Mouse (Mus musculus) urinary bladder, adult 2 months (tissue): ENCODE data around the gene Scaper. TPM values are rescaled to one million over a fixed set of nuclear protein-coding genes. Genes with fewer than 3 reads are reported as not detected.

Source experiments
- DNase-seq: peaks from one replicate; pipeline ENCODE4 v3.0.0; 2022; ENCODE audit warnings: low spot score
- polyA plus RNA-seq: library from polyadenylated mRNA; depleted of rRNA; stranded (reverse); fragments of >200 nt; gene quantifications from 2 replicates; pipeline ENCODE4 v1.2.3, GENCODE M21; 2012

The Scaper gene
- polyA plus RNA-seq, 1 experiment: 5.2 TPM

GRCm38 (mm10) chr9:55608701-55609531 is 329.0 kb downstream of the Scaper start:
- DNase-seq: no peak

GRCm38 (mm10) chr9:55598594-55598993 is 339.3 kb downstream of the Scaper start:
- no peak for DNase-seq

DNA sequence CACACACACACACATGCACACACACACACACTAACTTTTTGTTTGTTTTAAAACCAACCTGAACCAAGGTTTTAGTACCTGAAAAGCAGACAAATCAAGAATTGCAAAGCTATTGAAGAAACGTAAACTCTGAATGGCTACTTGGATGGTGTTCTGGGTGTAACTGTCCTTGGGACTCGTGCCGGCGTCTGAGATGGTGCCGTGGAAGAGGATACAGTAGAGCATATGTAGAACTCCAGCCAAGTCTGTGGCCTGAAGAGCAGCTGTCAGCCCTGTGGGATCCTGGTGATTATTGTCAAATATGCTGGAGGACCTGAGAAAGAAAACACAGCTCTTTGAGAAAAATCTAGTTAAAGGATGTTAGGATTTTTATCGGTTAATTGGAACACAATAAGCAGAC is 351.8 kb downstream of the Scaper start:
- no peak for DNase-seq

DNA sequence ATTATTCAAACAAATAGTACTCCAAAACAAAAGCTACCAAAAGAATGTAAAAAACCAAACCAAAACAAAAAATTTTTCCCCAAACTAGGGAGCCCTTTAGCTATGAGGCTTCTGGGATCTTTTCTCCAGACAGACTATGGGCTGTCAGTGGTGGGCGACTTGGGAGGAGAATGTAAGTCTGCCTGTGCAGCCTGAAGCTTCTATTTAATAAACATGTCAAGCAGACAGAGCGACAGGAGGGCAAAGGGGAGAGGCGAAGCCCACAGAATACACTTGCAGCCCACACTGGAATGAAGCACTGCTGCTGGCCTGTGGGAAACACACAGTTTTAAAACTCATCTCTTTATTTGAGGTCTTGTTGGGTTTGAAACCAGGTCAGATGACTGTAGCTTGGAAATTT is 356.5 kb downstream of the Scaper start:
- DNase-seq: no peak

DNA sequence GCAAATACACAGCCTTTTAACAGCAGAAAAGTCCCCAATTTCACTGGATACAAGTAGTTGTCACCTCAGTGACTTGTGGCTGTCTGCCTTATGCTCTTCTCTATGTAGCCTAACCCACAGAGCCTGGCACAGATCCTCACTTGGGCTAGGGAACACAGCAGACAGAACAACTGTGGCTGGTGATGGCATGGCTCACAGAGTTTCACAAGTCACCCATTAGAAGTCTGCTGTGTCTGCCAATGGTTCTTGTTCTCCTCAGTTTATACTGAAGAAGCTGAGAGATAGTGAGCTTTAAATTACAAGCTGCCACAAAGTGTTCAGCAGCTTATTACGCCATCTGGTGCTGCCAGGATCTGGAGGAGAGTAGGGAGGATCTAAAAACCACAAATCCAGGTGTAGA is 361.3 kb downstream of the Scaper start:
- no peak for DNase-seq

GRCm38 (mm10) chr9:55571071-55571470 is 366.8 kb downstream of the Scaper start:
- no peak for DNase-seq

- no peak for DNase-seq
These were observed 369.3 kb downstream of the Scaper start for GRCm38 (mm10) chr9:55568466-55569159.

- no peak for DNase-seq
These were observed 377.0 kb downstream of the Scaper start for GRCm38 (mm10) chr9:55560960-55561359.

DNA sequence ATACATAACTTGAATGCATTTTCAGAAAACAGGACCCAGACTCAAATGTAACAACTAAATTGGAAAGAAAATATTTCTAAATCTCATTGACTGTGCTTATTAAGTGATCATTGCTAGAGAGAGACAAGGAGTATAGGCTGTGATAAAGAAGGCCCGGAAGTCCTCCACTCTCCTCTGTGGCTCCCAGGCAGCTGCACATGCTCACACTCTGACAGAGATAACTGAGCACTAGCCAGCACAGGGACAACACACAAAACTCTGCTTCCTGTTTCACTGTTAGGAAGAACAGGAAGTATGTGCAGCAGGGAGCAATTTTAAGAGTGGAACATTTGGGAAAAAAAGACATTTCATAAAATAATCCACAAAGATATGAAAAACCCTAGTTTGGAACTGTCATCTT is 382.9 kb downstream of the Scaper start:
- no peak for DNase-seq

GRCm38 (mm10) chr9:55549302-55549890 is 388.5 kb downstream of the Scaper start:
- DNase-seq: no peak

DNA sequence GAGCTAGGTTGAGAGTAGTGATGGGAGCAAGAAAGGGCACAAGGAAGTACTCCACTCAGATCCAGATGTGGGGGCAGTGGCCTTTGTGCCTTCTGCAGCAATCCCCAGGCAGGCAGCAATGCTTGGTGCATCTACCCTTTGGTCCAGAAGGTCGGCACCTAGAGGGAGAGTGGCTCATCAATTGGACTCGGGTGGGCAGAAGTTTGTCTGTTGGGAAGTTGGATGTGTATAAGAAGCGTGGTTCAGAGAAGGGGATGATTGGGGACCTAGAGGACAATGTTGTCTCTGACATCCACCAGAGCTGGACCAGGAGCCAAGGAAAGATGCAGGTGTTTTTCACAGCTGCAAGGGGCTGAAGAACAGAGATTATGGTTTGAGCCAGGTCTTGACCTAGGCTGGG is 389.0 kb downstream of the Scaper start:
- DNase-seq: no peak

DNA sequence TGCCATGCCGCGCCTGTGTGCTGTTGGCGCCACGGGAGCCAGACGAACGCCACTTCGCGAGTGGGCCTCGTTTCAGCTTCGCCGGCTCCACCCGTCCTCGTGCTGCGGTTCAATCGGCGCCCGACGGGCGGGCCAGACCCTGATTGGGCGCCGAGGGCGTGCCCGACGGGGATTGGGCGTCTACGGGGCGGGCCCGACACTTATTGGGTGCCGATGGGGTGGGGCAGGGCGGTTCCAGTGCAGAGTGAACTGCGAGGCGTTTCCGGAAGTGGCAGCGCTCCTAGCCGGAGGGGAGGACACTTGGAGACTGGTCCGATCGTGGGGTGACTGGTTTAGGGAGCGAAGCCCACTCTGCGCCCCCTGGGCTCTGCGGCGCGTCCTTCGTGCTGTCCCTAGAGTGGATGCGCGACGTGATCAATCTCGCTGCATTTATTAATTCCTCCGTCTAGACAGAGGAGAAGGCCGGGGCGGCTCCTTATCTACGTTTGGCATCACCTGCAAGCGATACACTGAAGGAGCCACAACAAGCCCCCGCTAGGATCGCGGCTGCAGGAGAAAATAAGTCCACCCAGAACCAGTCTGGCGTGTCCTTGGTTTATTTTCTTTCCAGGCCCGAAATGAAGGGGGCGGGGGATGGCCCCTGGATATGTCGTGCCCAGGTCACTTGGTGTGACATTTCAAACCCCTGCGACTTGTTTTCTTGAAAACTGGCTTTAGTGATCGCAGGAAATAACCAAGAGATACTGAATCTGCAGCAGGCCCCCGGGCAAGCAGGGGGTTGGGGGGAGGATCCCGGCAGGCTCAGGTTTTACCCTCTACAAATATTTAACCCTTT is 391.5 kb downstream of the Scaper start:
- DNase-seq: peak; percentile 37

GRCm38 (mm10) chr9:55545556-55546175 is 392.3 kb downstream of the Scaper start:
- DNase-seq: no peak

GRCm38 (mm10) chr9:55544861-55545555 is 392.9 kb downstream of the Scaper start:
- DNase-seq: peak; percentile 37

DNA sequence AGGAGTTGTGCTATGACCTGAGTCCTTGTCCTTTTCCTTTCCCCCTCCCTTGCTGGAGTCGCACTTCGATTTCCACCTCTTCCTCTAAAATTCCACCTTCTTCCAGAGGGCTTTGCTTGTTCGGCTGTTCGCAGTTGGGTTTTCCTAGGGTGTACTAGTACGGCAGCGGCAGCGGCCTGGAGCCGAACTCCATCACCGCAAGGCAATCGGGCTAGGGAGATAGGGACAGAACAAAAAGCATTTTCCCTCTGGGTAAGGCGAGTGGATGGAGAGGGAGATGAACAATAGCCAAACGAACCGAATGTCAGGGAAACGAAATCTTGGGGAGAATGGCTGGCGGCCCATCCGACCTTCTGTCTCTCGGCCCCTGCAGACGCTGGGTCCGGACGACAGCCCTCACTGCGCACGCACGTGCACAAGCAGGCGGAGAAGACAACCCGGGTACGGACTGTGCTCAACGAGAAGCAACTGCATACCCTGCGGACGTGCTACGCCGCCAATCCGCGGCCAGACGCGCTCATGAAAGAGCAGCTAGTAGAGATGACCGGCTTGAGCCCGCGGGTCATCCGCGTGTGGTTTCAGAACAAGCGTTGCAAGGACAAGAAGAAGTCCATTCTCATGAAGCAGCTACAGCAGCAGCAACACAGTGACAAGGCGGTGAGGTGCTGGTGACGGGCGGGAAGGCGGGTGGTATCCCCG is 394.1 kb downstream of the Scaper start:
- peak; percentile 34 for DNase-seq

DNA sequence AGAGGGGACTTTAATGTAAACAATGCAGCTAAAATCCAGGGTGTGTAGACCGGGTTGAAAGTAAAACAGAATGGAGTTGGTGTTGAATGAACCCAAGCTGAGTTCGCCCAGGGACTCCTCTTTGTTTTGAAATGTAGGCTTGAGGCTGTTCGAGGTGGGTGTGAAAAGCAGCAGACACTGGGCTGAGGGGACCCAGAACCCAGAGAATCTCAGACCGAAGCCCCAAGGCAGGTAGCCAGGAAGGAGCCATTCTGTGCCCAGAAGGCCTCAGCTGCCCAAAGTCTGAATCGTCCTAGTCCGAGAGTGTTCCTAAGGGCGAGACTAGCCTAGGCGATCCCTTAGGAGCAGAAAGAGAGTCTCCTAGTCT is 394.6 kb downstream of the Scaper start:
- DNase-seq: no peak

- no peak for DNase-seq
These were observed 395.3 kb downstream of the Scaper start for GRCm38 (mm10) chr9:55542366-55543325.

DNA sequence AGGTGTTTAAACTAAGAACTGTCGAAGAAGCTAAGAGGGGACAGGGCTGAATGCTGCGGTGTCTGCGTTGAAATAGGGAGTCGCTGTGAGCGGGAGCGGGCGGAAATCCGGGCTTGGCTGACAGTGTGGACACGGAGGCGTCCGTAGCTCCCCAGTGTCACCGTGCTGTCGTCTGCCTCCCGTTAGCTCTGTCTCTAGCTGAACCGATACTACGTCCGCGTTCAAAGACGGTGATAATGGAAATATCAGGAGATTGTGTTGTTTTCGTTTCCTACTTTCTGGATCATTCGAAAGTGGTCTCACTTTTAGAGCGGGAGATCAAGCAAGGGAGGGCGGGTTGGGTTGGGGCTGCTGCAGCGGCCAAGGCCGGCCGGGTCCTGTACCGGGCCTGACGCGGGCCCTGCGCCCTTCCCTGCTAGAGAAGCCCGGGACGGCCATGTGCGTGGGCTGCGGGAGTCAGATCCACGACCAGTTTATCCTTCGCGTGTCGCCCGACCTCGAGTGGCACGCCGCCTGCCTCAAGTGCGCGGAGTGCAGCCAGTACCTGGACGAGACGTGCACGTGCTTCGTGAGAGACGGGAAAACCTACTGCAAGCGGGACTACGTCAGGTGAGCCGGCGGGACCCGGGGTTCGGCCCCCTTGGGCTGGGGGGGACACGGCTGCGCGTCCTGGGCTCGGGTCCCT is 396.1 kb downstream of the Scaper start:
- peak; percentile 30 for DNase-seq
